Mouse (Mus musculus) forebrain, postnatal 0 days (tissue): Measurements from ENCODE around the gene Tlk1. TPM values are rescaled to one million over a fixed set of nuclear protein-coding genes. Genes with fewer than 3 reads are reported as not detected.

Experiments
- ATAC-seq: fragments of 200-750 bp; cut with Nextera tagmentation; 2 replicates; pipeline ENCODE4 v1.8.0; 2017; ENCODE audit warnings: mild to moderate bottlenecking, moderate library complexity
- DNase-seq: peaks from one replicate; pipeline ENCODE4 v3.0.0-alpha.2; 2015
- H3K27ac ChIP-seq: fragments of 300-500 bp; sonication (generic); 2 replicates; pipeline ENCODE4 v1.5.1; 2014; ENCODE audit warnings: low read depth, mild to moderate bottlenecking, antibody characterized with exemption, low read length, moderate library complexity, mixed read lengths
- H3K27me3 ChIP-seq: fragments of 300-500 bp; sonication (generic); 2 replicates; pipeline ENCODE4 v1.6.1; 2014; ENCODE audit warnings: mild to moderate bottlenecking, low read length, mixed read lengths; ENCODE audit not compliant: insufficient read depth
- H3K36me3 ChIP-seq: fragments of 300-500 bp; sonication (generic); 2 replicates; pipeline ENCODE4 v1.6.1; 2014; ENCODE audit warnings: mild to moderate bottlenecking, moderate library complexity; ENCODE audit not compliant: insufficient read depth
- H3K4me1 ChIP-seq: fragments of 300-500 bp; sonication (generic); 2 replicates; pipeline ENCODE4 v1.6.1; 2014; ENCODE audit warnings: antibody characterized with exemption; ENCODE audit not compliant: insufficient read depth
- H3K4me2 ChIP-seq: fragments of 300-500 bp; sonication (generic); 2 replicates; pipeline ENCODE4 v1.6.1; 2014; ENCODE audit warnings: low read depth, mild to moderate bottlenecking, moderate library complexity
- H3K4me3 ChIP-seq: fragments of 300-500 bp; sonication (generic); 2 replicates; pipeline ENCODE4 v1.5.1; 2014; ENCODE audit warnings: low read depth, low read length, mixed read lengths
- H3K9ac ChIP-seq: fragments of 300-500 bp; sonication (generic); 2 replicates; pipeline ENCODE4 v1.6.1; 2014; ENCODE audit warnings: mild to moderate bottlenecking
- H3K9me3 ChIP-seq: fragments of 300-500 bp; sonication (generic); 2 replicates; pipeline ENCODE4 v1.6.1; 2016; ENCODE audit warnings: low read length
- CTCF ChIP-seq: sonication (generic); IDR thresholded peaks from 2 replicates; pipeline ENCODE4 v1.5.1; 2016; ENCODE audit warnings: antibody characterized with exemption, control low read depth, low read depth
- WGBS: fragments of 180-500 bp; shearing (Covaris S2); extraction: QIAGEN DNeasy Blood & Tissue Kit; methylation state at CpG from one replicate; pipeline ENCODE4 v1.1.7; 2014; 5-methylcytosine and 5-hydroxymethylcytosine counted together
- polyA plus RNA-seq: library from polyadenylated mRNA; unstranded; fragments of >200 nt; fragmentation: Nextera tagmentation; extraction: Ambion mirVana; gene quantifications from 2 replicates; pipeline ENCODE4 v1.2.1, GENCODE M21; 2015
- total RNA-seq: library from RNA; depleted of rRNA; stranded (reverse); fragments of >200 nt; gene quantifications from 2 replicates; pipeline ENCODE4 v1.2.3, GENCODE M21; 2014

Gene Tlk1
- total and polyA plus RNA-seq, 2 experiments from 2014 or later, result 26.0 to 34.3 TPM

DNA sequence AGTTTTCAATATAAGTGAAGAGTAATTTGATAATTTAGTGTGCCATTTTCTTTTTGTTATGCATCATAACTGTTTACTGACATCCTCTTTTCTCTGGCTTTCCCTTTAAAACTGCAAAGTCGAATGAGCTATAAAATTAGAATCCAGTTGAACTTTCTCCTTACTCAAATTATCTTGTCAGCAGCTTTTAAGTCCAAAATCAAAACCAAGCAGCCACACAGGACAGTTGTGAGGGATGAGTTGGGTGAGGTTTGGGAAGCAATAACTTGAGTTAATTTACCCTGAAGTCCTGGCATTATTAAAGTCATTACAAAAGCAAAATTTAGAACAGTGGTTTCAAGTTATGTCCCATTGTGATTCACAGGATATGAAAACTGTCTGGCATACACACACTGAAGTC lies 62.8 kb downstream of the Tlk1 start:
- Histone ChIP-seq H3K9me3 (no peaks in the 10 kb centered on the region), H3K4me1 (no peaks in the 10 kb centered on the region), H3K9ac (no peak overlapping the region), H3K27ac (no peak overlapping the region), H3K4me2 (no peak overlapping the region), H3K27me3 (no peaks in the 10 kb centered on the region), H3K4me3 (no peak overlapping the region), H3K36me3 (no peaks in the 10 kb centered on the region)
- DNase-seq, result no peak
- TF ChIP-seq CTCF, result no peak
- no peak for ATAC-seq
- WGBS, result 83% methylated on average over 1 of the region's 1 CpGs

DNA sequence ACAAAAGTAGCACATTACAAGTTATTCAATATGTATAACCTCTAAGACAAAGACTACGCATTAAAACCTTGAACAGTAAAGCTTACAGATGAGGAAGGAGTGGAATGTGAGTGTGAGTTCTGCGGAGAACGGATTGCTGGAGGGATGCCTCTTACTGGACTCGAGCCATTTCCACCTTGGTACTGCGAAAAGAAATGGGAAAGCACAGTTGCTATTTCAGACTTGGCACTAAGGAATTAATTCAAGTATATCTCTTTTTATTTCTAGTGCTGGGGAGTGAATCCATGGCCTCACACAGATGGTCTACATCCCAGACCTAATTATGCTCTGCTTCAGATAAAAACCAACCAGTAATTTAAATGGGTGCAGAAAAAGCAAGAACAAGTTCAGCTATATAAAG lies 73.4 kb downstream of the Tlk1 start:
- Histone ChIP-seq H3K4me3 (no peak overlapping the region), H3K27me3 (no peaks in the 10 kb centered on the region), H3K9ac (no peak overlapping the region), H3K27ac (no peak overlapping the region), H3K36me3 (peaks cover 9% of the 10 kb centered on the region; the same call in 1 of the 2 replicates), H3K9me3 (no peaks in the 10 kb centered on the region), H3K4me2 (no peak overlapping the region), H3K4me1 (no peaks in the 10 kb centered on the region)
- WGBS, result 77% methylated on average over 5 of the region's 5 CpGs
- ATAC-seq (no peak), DNase-seq (no peak)
- no peak for TF ChIP-seq CTCF

DNA sequence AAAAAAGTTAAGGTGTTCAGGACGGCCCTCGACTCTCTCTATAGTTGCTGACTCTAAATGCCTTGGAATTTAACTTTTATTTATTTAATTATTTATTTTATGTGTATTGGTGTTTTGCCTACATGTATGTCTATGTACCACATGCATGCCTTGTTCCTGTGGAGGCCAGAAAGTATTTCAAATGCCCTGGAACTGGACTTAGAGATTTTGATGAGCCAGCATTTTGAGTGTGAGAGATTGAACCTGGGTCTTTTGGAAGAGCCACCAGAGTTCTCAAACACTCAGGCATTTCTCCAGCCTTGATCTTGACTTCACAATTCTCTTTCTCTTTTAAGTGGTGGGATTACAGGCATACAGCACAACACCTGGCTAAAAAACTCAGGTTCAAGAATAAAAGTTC lies 73.9 kb downstream of the Tlk1 start:
- H3K27me3 ChIP-seq, result no peaks in the 10 kb centered on the region
- no peak overlapping the region for H3K9ac ChIP-seq
- TF ChIP-seq CTCF, result no peak
- no peak overlapping the region for H3K4me3 ChIP-seq
- no peaks in the 10 kb centered on the region for H3K4me1 ChIP-seq
- no peak overlapping the region for H3K27ac ChIP-seq
- no peaks in the 10 kb centered on the region for H3K9me3 ChIP-seq
- H3K4me2 ChIP-seq, result no peak overlapping the region
- peaks cover 11% of the 10 kb centered on the region; the same call in 1 of the 2 replicates for H3K36me3 ChIP-seq
- ATAC-seq (no peak), DNase-seq (no peak)
- 93% methylated on average over 2 of the region's 2 CpGs for WGBS

DNA sequence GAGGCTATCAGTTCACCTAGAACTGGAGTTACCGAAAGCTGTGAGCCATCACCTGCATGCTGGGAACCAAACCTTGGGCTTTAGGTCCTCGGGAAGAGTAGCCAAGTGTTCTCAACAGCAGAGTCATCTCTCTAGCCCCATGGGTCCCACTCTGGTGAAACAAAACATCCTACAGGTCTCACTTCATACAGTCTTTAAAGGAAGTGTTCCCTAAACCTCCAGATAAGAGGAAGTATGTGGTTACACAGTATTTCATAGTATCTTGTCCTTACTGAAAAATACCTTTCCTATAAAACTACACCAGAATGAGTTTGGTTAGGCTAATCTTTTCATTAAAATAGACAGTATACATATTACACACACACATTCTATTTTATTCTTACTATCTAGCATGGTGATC lies 82.9 kb downstream of the Tlk1 start:
- ATAC-seq (no peak), DNase-seq (no peak)
- WGBS, result 78% methylated on average over 2 of the region's 2 CpGs

DNA sequence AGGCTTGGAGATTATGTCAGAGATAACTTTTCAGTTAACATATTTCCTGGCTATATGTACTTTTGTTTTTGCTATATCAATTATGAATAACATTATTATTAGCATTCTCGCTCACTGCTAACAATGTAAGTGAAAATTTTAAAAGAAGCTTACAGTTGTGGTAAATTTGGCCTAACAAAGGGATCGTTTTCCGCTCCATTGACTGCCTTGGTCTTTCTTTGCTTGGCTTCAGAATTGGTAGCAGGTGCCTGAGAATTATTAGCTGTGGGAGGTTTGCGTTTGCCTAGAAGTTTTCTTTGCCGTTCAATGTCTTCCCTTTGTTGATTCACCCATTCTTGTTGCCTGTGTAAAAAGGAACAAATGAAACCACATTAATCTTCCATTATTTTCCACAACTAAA lies 83.6 kb downstream of the Tlk1 start:
- peaks cover 19% of the 10 kb centered on the region; the same call in 1 of the 2 replicates for H3K36me3 ChIP-seq
- no peak overlapping the region for H3K27ac ChIP-seq
- H3K4me1 ChIP-seq, result no peaks in the 10 kb centered on the region
- H3K4me3 ChIP-seq, result no peak overlapping the region
- no peaks in the 10 kb centered on the region for H3K27me3 ChIP-seq
- no peak overlapping the region for H3K4me2 ChIP-seq
- WGBS, result 36% methylated on average over 5 of the region's 5 CpGs
- no peak for TF ChIP-seq CTCF
- no peaks in the 10 kb centered on the region for H3K9me3 ChIP-seq
- no peak overlapping the region for H3K9ac ChIP-seq
- DNase-seq (no peak), ATAC-seq (no peak)

More for the DNA sequence above, 82.9 kb downstream of the Tlk1 start:
- H3K27me3 ChIP-seq, result no peaks in the 10 kb centered on the region
- no peak overlapping the region for H3K9ac ChIP-seq
- no peak overlapping the region for H3K4me2 ChIP-seq
- H3K27ac ChIP-seq, result no peak overlapping the region
- no peak for TF ChIP-seq CTCF
- H3K4me1 ChIP-seq, result no peaks in the 10 kb centered on the region
- H3K4me3 ChIP-seq, result no peak overlapping the region
- no peaks in the 10 kb centered on the region for H3K9me3 ChIP-seq
- peaks cover 19% of the 10 kb centered on the region; the same call in 1 of the 2 replicates for H3K36me3 ChIP-seq

DNA sequence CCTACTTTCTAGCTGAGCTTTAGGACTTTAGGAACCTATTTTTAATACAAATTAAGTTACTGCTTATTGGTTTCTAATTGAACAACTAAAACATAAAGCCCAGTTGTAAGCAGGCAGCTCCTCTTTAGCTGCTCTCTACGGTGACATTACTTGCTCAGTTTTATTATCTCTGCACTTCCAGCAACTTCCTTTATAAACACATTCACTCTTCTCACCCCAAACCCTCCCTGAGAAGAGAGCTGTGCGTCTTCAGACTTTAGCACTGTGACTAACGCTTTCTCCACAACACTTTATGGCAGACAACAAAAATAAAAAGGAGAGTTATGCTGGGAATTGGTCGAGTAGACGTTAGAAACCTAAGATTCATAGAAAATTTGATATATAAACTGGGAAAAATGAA lies 89.5 kb downstream of the Tlk1 start:
- 81% methylated on average over 5 of the region's 5 CpGs for WGBS
- no peak for DNase-seq
- H3K9ac ChIP-seq, result no peak overlapping the region
- no peak overlapping the region for H3K27ac ChIP-seq
- H3K27me3 ChIP-seq, result no peaks in the 10 kb centered on the region
- no peaks in the 10 kb centered on the region for H3K4me1 ChIP-seq
- H3K4me3 ChIP-seq, result no peak overlapping the region
- TF ChIP-seq CTCF, result no peak
- ATAC-seq, result no peak
- H3K4me2 ChIP-seq, result no peak overlapping the region
- 0 out of 2 replicates have a peak, but pooled peaks cover 4% of the 10 kb centered on the region for H3K36me3 ChIP-seq
- no peaks in the 10 kb centered on the region for H3K9me3 ChIP-seq

DNA sequence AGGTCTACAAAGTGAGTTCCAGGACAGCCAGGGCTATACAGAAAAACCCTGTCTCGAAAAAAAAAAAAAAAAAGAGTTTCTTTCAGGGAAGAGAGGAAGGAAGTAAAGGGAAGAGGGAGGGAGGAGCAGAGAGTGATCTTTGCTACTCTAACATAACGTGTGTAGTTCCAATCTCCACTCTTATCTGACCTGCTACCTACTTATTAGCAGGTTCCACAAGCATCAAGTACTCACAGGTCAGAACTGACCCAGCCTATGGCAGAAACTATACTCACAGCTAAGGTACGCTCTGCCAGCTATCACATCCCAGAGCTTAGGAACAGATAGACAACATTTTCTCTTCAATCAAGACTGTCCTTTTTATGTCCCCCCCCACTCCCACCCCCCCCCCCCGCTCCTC lies 90.0 kb downstream of the Tlk1 start:
- WGBS, result 91% methylated on average over 4 of the region's 4 CpGs
- Histone ChIP-seq H3K4me2 (no peak overlapping the region), H3K9me3 (no peaks in the 10 kb centered on the region), H3K27me3 (no peaks in the 10 kb centered on the region), H3K4me1 (no peaks in the 10 kb centered on the region), H3K4me3 (no peak overlapping the region), H3K36me3 (0 out of 2 replicates have a peak, but pooled peaks cover 6% of the 10 kb centered on the region), H3K9ac (no peak overlapping the region), H3K27ac (no peak overlapping the region)
- no peak for TF ChIP-seq CTCF
- DNase-seq (no peak), ATAC-seq (no peak)

DNA sequence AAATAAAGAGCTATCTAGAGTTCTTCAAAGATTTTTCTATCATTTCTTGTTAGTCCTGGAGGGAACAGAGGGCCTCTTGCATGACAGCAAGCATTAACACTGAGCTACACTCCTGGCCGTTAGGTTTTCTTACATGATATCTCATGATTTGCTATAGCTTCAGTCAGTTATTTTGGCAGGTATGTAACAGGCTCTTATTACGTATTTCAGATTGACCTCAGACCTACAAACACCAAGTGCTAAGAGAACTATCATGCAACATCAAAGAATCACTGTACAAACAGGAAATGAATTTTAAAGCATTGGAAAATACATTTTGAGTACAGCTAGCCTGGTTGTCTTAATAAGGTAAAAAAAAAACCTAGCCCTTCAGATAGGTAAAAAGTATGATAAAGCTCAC lies 98.4 kb downstream of the Tlk1 start:
- 83% methylated on average over 2 of the region's 2 CpGs for WGBS
- DNase-seq, result no peak

More for the DNA sequence above, 98.4 kb downstream of the Tlk1 start:
- Histone ChIP-seq H3K9ac (no peak overlapping the region), H3K4me1 (no peaks in the 10 kb centered on the region), H3K4me3 (no peak overlapping the region), H3K4me2 (no peak overlapping the region), H3K27ac (no peak overlapping the region), H3K9me3 (no peaks in the 10 kb centered on the region), H3K27me3 (no peaks in the 10 kb centered on the region), H3K36me3 (peaks cover 23% of the 10 kb centered on the region)
- ATAC-seq, result no peak
- no peak for TF ChIP-seq CTCF
